Mouse (Mus musculus) right cerebral cortex, postnatal 10 days (tissue): Measurements from ENCODE around the gene Efnb2.

Source experiments
- DNase-seq, 2 experiments: peaks; one replicate each; pipeline ENCODE4 v3.0.0; 2021; ENCODE audit warnings: low spot score in 2 of 2

The Efnb2 gene

DNA sequence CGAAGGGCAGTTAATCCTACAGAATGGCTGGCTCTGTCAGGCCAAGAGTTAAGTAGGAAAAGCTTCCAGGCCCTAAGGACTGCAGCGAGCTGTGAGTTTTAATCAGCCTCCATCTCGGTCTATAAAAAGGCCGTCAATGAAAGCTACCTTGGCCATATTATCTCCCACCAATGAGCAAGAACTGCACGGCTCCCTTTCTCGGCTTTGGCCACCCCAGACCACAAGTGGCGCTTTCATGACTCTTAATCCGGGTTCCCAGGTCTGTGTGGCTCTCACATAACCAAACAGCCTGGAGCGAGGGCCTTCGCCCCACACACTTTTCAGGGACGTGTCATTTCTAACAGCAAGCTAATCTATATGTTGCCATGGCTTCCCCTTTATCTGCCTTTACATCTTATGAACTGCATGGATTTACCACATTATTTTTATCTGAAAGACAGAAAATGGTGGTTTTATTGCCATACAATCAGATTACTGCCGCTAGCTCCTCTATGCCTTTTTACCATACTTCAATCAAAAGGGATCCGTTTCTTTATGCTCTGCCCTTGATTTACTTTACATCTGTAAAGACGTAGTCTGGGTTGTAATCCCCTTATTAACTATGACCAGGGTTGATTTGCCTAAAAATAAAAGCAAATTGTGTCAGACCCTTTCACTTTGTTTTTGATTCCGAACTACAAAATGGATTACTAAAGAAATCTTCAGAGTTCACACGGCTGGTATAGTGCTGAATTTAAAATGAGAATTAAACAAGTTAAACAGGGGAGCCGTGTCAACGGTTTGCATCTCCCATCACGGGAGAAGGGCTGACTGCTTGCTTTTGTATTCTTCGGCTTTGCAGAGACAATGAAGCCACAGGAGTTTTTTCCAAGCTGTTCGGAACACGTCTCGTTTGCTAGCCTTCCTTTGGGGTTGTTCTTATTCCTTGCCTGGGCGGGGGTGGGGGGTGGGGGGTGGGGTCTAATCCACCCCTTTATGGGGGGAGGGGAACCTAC is 5.4 kb downstream of the Efnb2 start:
- DNase-seq: peak in 1 of 2 experiments; percentile 51

DNA sequence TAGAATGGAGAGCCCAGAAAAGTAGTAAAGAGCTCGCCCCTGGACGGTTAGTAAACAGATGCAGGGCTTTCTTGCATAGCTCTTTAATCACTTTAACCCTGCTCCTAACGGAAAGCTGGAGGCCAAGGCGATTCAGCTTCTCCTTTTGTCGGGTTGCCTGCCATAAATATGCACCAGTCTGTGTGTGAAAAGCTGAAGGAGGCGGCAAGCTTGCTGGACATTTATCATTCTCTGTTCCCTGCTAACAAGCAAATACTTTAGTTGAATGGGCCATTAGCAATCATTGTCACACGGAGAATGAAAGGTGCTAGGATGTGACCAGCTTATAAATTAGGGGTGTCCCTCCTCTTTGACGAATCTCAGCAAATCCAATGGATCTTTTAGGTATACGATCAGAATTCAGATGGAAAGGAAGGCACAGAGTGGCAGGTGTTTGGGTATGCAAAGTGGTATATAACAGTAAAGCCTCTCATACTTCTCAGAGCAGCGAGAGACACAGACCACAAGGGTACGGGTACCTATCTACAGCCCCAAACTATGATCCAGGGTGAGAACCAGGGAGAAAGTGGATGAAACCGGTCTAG is 7.0 kb downstream of the Efnb2 start:
- no peak for DNase-seq

DNA sequence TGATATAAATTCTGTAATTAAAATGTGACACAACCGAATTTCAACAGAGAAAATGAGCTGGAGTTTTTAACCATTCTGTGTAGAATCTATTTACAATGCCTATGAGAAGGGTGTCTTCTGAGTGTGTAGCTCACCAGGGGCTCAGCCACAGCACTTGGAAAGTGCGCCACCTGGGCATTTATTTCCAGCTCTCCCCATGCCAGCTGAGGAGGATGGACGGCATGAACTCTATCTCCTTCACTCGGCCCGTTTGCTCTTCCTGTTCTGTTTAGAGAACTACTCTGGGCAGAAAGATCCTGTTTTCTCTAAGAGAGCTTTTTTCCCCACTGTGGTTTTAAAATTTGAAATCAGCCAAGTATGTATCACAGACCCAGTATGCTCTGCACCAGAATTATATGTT is 7.7 kb downstream of the Efnb2 start:
- DNase-seq: no peak

DNA sequence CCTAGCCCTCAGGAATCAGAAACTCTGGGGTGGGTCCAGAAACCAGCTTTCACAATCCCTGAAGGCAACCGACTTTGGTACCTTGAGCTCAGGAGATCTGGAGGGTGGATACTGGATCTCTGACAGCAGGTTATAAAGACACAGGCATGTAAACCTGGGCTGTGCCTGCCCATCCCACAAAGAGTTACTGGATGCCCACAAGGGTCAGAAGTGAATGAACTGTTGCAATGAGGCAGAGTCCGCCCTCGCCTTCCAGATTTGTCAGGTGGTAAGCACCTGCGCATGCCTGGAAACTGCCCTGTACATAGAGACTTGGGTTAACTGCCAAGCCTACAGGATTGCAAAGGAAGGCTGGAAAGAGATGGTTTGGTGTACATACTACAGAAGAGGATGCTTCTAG is 8.7 kb downstream of the Efnb2 start:
- no peak for DNase-seq

DNA sequence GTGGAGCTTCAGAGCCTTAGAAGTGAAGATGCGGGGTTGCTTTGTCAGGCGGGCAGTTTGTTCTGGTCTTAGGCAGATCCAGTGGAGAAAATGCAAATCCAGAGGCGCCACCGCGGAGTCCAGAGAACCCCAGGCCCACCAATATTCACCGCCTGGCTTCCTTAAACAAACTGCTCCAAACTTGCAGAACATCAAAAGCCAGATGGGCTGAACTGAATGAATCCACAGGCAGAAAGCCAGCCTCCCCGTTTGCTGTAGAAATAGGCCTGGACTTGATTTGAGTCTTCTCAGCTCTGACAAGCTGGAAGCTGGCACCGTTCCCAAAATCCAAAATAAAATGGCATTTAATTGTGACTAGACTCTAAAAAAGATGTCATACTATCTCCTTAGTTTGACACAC is 11.1 kb downstream of the Efnb2 start:
- peak; percentile 88 to 93 for DNase-seq

DNA sequence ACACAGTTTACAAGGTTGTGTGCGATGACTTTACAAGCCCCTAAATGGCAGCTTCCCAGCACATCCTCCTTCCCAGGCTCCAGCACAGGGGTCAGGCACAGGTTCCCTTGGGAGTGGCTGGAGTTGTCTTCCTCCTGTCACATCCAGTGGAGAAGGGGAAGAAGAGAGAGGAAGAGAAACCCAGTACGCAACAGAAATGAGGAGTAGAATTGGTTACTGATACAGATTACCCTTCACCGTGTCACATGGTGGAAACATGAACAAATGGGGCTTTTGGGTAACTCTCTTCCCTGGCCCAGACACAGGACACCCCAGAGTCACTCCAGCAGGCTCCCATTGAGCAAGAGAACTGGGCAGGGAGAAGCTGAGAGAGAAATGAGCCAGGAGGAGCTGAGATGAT is 11.5 kb downstream of the Efnb2 start:
- DNase-seq: no peak

DNA sequence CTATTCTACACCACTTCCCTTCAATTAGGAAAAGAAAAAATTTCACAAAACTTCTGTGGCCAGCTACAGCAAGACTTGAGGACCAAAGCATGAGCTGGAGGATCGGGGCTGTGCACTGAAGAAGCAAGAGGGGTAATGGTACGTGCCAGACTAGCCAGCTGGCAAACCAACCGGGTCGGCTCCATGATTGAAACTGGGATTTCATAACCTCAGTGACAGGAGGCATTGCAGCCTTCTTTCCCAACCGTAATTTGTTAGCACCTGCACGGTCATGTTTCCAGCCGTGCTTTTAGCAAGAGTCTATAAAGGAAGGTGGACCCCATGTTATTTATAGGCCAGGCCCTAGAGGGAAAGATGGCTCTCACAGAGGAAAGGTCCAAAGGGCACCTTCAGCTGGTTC is 12.4 kb downstream of the Efnb2 start:
- DNase-seq: no peak

DNA sequence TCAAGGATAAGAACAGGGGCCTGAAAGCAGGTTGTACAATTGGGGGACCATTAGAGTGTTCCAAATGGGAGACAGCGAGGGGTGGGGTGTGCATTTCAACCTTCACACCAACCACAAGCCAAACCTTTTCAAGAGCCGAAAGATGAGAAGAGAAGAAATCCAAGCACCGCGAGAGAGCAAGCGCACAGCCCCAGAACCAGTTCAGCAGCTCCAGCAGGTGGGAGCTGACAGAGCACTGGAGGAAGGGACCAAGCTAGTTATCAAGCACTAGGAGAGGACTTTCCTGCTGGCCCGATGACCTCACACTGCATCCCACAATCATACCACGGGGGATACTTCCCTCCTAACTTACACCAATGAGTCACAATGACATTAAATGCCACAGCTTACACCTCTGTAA is 13.2 kb downstream of the Efnb2 start:
- no peak for DNase-seq

DNA sequence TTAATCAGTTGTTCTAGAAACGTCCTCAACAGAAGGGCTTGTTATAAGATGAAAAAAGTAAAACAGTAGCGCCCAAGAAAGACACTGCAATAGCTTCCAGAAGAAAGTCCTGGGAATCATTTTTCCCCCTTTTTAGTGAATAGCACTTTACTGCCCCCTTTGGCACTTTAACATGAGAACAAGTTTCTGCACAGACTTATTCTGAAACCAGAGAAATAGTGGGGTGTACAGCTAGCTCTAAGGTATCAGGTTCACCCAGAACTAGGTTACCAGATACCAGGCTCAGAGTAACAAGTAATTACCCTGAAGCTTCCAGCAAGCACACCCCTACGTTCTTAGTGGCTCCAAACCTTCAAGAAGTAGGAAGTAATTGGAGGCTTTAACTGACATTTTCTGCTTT is 13.7 kb downstream of the Efnb2 start:
- no peak for DNase-seq

DNA sequence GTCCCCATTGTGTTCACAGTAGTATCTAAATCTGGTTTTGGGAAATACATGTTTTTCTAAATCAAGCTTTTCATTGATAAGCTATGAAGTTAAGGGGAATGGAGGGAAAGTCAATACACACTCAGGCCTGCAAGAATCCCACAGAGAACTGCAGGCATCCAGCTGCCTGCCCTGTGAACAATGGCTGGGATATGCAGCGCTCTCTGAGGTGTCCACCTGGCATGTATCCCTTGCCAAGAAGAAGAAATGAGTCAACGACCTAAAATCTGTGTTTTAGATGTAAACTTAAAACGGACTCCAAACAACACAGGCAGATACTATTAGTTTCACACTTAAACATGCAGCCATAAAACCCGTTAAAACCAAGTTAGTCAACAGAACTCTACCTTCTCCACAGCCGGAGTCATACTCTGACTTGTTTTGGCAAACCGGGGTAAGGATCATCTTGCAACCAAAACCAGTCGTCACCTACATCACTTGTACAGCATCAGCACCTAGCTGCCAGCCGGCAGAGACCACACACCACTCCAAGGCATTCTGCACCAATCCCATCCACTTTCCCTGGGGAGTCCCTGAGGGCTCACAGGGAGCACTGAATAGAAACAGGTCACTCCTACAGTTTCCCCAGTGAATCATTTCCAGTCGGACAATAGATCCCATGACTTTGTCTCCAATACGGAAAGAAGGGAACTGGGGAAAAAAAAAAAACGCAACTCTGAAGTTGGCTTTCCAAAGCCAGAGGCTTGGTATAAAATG is 16.7 kb downstream of the Efnb2 start:
- no peak for DNase-seq

DNA sequence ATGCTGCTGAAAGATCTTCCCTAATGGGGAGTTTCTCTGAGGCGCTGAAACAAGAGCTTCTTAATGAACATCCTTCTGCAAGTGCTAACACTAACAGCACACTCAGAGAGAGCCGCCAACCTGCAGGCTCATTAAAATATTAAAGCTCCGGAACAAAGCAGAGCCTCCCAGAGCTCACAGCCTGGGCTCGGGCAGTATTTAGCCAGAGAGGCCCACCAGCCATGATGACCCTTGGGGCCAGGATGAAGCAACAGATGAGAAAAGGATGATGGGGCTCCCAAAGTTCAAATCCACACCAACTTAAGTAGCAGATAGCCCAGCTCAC is 20.8 kb downstream of the Efnb2 start:
- no peak for DNase-seq

DNA sequence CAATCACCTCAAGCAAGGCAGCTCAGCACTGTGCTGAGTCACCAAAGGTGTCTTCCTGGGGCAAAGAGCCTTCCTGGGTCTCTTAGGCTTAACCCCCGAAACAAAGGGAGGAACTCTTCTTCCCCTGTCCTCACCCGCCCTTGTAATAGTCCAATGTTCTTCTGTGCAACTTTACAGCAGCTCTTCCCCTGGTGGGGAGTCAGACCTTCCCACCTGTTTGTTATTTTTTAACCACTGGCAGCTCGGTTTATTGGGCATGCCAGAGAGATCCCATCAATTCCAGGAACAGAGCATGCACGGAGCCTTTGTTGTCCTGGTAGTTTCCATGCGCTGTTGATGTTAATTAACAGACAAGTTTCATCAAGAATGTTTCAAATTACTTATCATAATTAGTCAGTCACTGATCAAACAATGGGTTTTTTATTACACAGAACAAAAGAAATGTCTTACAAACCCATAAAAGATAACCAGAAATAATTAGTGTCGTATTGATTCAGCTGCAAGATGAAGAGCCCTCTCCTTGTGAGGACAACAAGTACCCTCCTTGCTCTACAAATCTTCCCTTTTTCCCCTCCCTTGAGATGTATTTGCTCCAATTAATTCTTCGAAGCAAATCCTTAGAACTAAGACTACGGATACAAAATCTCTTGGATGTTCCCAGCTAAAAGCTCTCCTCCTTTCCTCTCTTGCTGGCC is 21.3 kb downstream of the Efnb2 start:
- DNase-seq: no peak

DNA sequence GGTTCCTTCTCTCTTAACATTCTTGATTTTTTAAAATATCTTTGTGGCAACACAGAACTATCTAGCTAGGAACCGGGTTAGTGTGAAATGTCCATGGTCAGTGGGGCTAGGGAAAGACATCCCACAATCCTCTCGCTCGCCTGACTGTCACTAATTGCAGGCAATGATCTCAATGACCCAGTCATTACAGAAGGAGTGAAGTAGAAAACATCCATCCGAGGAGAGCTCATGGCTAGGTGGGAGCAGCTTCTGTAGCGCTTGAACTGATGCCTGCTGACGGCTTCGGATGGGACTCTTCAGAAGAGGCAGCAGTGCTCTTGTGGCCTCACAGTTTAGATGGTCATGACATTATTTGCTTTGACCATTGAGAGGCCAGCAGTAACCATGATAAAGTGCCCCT is 29.6 kb downstream of the Efnb2 start:
- no peak for DNase-seq

DNA sequence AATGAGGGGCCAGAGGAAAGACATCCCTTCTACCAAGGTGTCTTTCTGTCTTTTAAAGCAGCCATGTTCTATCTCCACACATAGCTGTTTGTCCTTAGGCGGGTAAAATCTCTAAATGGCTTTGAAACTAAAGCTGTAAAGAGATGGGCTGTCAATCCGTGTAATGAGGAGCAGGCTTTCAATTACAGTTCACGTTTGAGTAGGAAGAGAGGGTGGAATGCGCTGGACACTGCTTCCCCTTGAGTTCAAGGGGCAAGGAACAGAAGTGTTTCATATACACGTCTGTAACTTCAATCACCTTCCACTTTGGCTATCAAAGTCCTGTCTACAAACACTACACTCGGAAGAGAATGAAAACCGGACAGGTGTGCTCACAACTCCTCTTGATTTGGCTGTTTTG is 37.0 kb downstream of the Efnb2 start:
- DNase-seq: no peak

DNA sequence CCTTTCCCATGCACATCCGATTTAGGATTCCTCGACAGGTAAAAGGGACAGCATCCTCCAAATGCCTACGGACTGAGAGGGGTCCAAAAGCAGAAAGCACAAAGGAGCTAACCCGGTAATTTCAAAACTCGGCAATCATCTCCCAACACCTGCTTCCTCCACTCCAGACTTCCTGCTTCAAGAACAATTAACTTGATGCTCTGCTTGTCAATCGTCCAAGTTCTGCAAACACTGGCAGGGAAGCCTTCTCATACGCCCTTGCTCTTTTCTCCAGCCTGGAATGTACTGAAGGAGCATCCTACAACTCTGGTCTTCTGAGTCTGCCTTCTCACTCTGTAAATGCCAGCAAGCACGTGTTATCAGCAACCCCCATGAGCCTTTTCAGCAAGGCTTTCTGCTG is 37.6 kb downstream of the Efnb2 start:
- peak in 1 of 2 experiments; percentile 33 for DNase-seq

DNA sequence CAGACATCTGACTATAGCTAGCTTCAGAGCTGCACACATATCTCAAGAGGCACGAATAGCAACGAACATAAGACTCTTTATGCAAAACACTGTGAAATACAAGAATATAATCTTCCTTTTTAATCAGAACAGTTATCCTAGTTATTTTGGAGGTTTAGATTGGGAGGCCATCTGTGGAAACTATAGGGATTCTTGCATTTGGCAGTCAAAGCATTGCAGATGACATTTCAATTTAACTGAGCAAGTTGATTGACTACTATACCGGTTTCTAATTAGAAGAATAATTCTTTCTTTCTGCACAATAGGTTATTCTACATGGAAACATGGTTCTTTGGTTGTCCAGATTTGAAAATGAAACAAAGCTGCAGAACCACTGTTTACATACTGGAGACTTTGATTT is 38.6 kb downstream of the Efnb2 start:
- DNase-seq: no peak

DNA sequence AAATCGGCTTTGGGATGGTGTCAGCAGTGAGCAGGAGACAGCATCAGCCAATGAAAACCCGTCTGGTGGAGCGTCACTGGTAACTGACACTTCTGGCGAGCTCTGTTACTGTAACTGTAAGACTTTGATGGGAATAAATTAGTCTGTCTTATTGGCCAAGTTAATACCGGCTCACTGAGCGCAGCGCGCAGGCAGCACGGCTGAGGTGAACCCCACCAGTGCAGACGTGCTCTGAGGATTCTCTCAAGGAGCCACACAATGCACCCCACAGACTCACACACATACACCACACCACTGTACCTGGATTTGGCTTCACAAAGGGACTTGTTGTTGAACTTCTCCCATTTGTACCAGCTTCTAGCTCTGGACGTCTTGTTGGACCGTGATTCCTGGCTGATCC is 39.0 kb downstream of the Efnb2 start:
- DNase-seq: peak; percentile 43 to 63

DNA sequence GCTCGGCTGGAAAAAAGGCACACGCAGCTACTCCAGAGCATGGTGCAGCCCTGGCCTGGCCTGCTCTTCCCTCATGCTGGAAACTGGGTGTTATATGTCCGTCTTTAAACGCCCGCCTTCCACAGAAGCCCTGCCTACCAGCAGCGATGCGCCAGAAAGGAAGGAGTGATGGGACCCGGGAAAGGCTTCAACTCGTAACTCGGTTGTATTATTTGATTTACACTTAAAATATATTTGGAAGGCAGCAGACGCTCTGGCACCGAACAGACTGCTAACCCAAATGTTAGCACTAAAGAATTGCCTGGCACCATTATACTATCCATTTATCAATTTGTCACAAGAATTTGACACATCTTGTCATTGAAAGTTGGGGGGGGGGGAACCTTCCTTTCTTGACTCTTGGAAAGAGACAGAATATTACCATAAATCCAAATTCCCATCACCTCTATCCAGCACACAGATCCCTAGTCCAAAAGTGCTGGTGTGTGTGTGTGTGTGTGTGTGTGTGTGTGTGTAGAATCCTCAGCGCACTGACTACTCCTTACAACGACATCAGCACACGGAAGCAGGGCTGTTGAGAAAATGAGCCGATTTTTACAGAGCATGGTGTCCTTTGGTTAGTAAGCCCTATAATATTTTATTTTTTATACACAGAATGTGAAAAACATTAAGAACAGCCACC is 39.7 kb downstream of the Efnb2 start:
- DNase-seq: peak; percentile 69 to 80

DNA sequence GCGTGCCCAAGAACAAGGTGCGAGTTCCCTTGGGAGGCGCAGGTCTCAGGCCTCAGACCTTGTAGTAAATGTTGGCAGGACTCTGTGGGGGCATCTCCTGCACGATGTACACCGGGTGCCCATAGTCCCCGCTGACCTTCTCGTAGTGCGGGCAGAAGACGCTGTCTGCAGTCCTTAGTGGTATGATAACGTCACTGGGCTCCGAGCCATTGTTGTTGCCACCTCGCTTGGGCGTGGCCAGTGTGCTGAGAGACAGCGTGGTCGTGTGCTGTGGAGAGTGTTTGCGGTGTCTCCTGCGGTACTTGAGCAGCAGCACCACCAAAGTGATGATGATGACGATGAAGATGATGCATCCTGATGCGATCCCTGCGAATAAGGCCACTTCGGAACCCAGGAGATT is 40.5 kb downstream of the Efnb2 start:
- DNase-seq: peak; percentile 57 to 69

DNA sequence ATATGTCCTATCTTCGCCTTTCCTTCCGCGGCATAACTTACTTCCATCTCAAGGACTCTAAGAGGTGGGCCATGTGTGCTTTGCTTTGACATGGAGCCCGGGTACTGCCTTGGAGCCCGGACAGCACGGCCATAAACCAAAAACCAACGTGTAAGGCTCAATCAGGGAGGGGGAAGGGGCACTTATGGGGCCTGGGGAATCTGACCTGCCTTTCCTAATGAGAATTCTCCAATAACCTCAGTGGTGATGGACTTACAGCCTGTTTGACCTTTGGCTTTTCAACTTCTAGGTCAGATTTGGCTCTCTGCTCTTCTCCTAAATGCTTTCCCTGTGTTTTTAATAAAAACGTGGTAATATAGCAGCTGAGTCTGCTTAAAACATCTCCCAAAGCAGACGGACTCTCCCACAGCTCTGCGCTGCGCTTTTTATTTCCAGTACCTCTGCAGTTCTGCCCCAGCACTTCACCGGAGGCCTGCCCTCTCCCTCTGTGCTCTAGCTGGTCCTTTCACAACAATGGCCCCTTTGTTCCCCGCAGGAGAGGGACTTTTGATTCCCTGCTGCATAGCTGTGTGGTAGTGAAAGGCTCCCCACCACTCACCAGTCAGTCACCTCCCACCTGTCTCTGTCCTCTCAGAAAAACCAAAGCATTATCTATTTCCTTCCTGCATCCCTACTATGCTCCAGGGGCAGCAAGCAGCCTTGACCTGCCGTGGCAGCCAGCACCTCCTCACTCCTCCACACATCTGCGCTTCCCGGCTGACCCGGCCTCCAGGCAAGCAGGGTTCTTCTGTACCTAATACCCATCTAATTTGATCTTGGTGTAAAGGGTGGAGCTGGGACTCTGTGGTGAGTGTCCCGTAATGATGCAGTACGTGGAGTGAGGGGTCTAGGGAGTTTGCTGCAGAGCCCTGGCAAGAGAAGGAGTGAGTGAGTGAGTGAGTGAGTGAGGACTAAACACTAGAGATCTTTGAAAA is 41.5 kb downstream of the Efnb2 start:
- peak; percentile 40 to 41 for DNase-seq
